Mouse (Mus musculus) heart, embryonic 12.5 days (tissue): ENCODE results near the gene Rbm28. TPM values are rescaled to one million over a fixed set of nuclear protein-coding genes. Genes with fewer than 3 reads are reported as not detected.

Source experiments
- ATAC-seq: fragments of 200-750 bp; cut with Nextera tagmentation; 2 replicates; pipeline ENCODE4 v1.8.0; 2017; ENCODE audit warnings: moderate TSS enrichment, moderate library complexity; ENCODE audit not compliant: insufficient number of reproducible peaks, low FRiP score
- H3K27ac ChIP-seq: fragments of 300-500 bp; sonication (generic); 2 replicates; pipeline ENCODE4 v1.5.1; 2016; ENCODE audit warnings: mild to moderate bottlenecking, moderate library complexity; ENCODE audit not compliant: poor library complexity, severe bottlenecking
- H3K27me3 ChIP-seq: fragments of 300-500 bp; sonication (generic); replicated peaks from 2 replicates; pipeline ENCODE4 v1.6.1; 2016; ENCODE audit warnings: mild to moderate bottlenecking, moderate library complexity
- H3K36me3 ChIP-seq: fragments of 300-500 bp; sonication (generic); 2 replicates; pipeline ENCODE4 v1.6.1; 2016; ENCODE audit warnings: mild to moderate bottlenecking, moderate library complexity
- H3K4me1 ChIP-seq: fragments of 300-500 bp; sonication (generic); replicated peaks from 2 replicates; pipeline ENCODE4 v1.6.1; 2016; ENCODE audit warnings: mild to moderate bottlenecking
- H3K4me2 ChIP-seq: fragments of 300-500 bp; sonication (generic); 2 replicates; pipeline ENCODE4 v1.6.1; 2016; ENCODE audit warnings: mild to moderate bottlenecking, moderate library complexity
- H3K4me3 ChIP-seq: fragments of 300-500 bp; sonication (generic); 2 replicates; pipeline ENCODE4 v1.5.1; 2016; ENCODE audit warnings: mild to moderate bottlenecking
- H3K9ac ChIP-seq: fragments of 300-500 bp; sonication (generic); 2 replicates; pipeline ENCODE4 v1.6.1; 2016; ENCODE audit warnings: mild to moderate bottlenecking, moderate library complexity
- H3K9me3 ChIP-seq: fragments of 300-500 bp; sonication (generic); replicated peaks from 2 replicates; pipeline ENCODE4 v1.6.1; 2016; ENCODE audit warnings: mild to moderate bottlenecking, moderate library complexity
- WGBS: fragments of 180-500 bp; shearing (Covaris S2); methylation state at CpG from one replicate; pipeline ENCODE4 v1.1.7; 2016; 5-methylcytosine and 5-hydroxymethylcytosine counted together
- polyA plus RNA-seq: library from polyadenylated mRNA; unstranded; fragments of >200 nt; fragmentation: Nextera tagmentation; extraction: Ambion mirVana; gene quantifications from 2 replicates; pipeline ENCODE4 v1.2.1, GENCODE M21; 2016

The Rbm28 gene
- polyA plus RNA-seq, 1 experiment from 2014 or later, result 32.4 TPM

- Histone ChIP-seq H3K27ac (no peak overlapping the region), H3K36me3 (peaks cover 65% of the 10 kb centered on the region), H3K4me3 (no peak overlapping the region), H3K4me1 (no peaks in the 10 kb centered on the region), H3K27me3 (no peaks in the 10 kb centered on the region), H3K4me2 (no peak overlapping the region), H3K9ac (no peak overlapping the region), H3K9me3 (no peaks in the 10 kb centered on the region)
- WGBS, result 93% methylated on average over 9 of the region's 9 CpGs
- ATAC-seq, result no peak
These were observed 27.4 kb downstream of the Rbm28 start for GRCm38 (mm10) chr6:29137441-29137840.

- WGBS, result 87% methylated on average over 9 of the region's 9 CpGs
- H3K27ac ChIP-seq, result no peak overlapping the region
- no peaks in the 10 kb centered on the region for H3K9me3 ChIP-seq
- no peak overlapping the region for H3K9ac ChIP-seq
- peaks cover 92% of the 10 kb centered on the region for H3K36me3 ChIP-seq
- no peaks in the 10 kb centered on the region for H3K4me1 ChIP-seq
- no peak overlapping the region for H3K4me2 ChIP-seq
- no peak overlapping the region for H3K4me3 ChIP-seq
- no peaks in the 10 kb centered on the region for H3K27me3 ChIP-seq
- ATAC-seq, result no peak
These were observed 31.7 kb downstream of the Rbm28 start for GRCm38 (mm10) chr6:29133100-29133499.

GRCm38 (mm10) chr6:29126878-29127426, 37.9 kb downstream of the Rbm28 start:
- H3K9me3 ChIP-seq, result no peaks in the 10 kb centered on the region
- H3K4me1 ChIP-seq, result no peaks in the 10 kb centered on the region
- no peak overlapping the region for H3K4me2 ChIP-seq
- H3K27me3 ChIP-seq, result no peaks in the 10 kb centered on the region
- 86% methylated on average over 7 of the region's 7 CpGs for WGBS
- H3K27ac ChIP-seq, result no peak overlapping the region
- no peak overlapping the region for H3K9ac ChIP-seq
- H3K36me3 ChIP-seq, result peaks cover 81% of the 10 kb centered on the region
- no peak for ATAC-seq
- H3K4me3 ChIP-seq, result no peak overlapping the region

DNA sequence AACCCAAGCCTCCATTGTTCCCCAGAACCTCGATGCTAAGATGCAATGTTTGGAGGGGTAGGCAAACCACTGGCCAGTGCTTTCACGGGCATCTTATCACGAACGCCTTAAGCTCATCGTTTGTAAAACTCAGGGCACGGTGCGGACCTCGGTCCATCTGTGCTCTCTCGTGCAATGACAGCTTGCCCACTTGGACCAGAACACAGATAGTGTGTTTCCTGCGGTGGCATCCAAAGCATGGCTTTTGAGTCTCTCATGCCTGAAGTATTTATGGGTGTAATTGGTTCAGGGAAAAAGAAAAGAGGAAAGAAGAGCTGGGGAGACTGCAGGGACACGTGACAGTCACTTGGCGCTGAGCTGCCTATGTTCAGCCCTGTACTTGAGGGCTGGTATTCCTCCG, 44.8 kb downstream of the Rbm28 start:
- WGBS, result 80% methylated on average over 13 of the region's 13 CpGs
- H3K4me1 ChIP-seq, result no peaks in the 10 kb centered on the region
- no peaks in the 10 kb centered on the region for H3K27me3 ChIP-seq
- H3K36me3 ChIP-seq, result peaks cover 15% of the 10 kb centered on the region
- H3K4me2 ChIP-seq, result no peak overlapping the region
- no peak for ATAC-seq
- H3K27ac ChIP-seq, result no peak overlapping the region
- no peak overlapping the region for H3K4me3 ChIP-seq
- H3K9me3 ChIP-seq, result no peaks in the 10 kb centered on the region
- no peak overlapping the region for H3K9ac ChIP-seq

- Histone ChIP-seq H3K9ac (no peak overlapping the region), H3K9me3 (no peaks in the 10 kb centered on the region), H3K27me3 (no peaks in the 10 kb centered on the region), H3K4me1 (no peaks in the 10 kb centered on the region), H3K36me3 (peaks cover 6% of the 10 kb centered on the region), H3K4me2 (no peak overlapping the region), H3K27ac (no peak overlapping the region), H3K4me3 (no peak overlapping the region)
- 67% methylated on average over 4 of the region's 4 CpGs for WGBS
- no peak for ATAC-seq
These were observed 45.8 kb downstream of the Rbm28 start for GRCm38 (mm10) chr6:29118963-29119362.

- no peak overlapping the region for H3K9ac ChIP-seq
- no peak overlapping the region for H3K4me3 ChIP-seq
- no peak for ATAC-seq
- H3K4me1 ChIP-seq, result no peaks in the 10 kb centered on the region
- H3K27ac ChIP-seq, result no peak overlapping the region
- 0 out of 2 replicates have a peak, but pooled peaks cover 1% of the 10 kb centered on the region for H3K36me3 ChIP-seq
- H3K9me3 ChIP-seq, result no peaks in the 10 kb centered on the region
- H3K4me2 ChIP-seq, result no peak overlapping the region
- no peaks in the 10 kb centered on the region for H3K27me3 ChIP-seq
These were observed 46.6 kb downstream of the Rbm28 start for GRCm38 (mm10) chr6:29118231-29118630.

DNA sequence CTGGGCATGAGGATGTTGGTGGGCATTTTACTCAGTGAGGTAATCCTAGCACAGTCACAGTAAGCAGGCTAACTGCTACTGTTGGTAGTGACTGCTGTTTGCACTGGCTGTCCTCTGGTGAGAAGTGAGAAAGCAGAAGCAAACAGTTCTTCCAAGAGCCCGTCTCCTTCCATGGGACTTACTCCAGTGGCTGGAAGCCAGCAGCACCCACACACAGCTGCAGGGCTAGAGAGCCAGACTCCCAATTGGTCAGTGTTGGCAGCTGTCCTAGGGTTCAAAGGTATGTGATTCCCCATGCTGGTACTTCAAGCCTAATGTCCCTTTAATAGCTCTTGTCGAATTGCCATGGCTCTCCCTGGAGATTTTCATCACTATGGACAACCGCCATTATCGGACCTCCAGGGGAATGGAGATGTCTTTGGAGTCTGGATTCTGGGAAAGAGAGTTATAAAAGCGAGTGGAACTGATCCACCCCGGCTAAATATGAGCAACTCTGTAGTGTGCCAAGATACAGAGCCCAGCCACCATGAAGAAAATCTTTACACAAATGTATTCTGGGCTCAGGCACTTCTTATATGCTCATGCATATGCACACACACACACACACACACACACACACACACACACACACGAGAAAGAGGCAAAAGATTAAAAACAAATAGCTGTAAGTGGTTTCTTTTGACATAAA, 47.2 kb downstream of the Rbm28 start:
- WGBS, result 71% methylated on average over 7 of the region's 7 CpGs
- Histone ChIP-seq H3K4me3 (no peak overlapping the region), H3K27me3 (no peaks in the 10 kb centered on the region), H3K9ac (no peak overlapping the region), H3K9me3 (no peaks in the 10 kb centered on the region), H3K4me1 (no peaks in the 10 kb centered on the region), H3K4me2 (no peak overlapping the region), H3K27ac (no peak overlapping the region), H3K36me3 (no peaks in the 10 kb centered on the region)
- no peak for ATAC-seq

DNA sequence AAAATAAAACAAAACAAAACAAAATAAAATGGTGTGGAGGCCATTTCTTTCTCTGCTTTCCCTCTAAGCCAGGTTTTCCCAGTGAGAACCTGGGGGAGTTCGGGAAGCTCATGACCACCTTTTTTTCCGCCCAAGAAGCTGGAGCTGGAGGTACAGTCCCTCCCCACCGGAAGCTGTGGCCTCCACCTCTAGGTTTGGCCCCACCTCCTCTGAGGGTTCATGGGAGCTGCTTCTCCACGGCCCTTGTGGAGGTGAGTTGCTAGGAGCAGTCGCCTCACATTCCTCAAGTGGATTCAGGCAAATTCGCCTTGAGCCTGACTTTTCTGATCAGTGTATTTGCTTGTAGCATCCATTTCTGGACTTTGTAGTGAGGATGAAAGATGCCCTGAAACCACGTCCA, 49.0 kb downstream of the Rbm28 start:
- Histone ChIP-seq H3K4me2 (no peak overlapping the region), H3K36me3 (no peaks in the 10 kb centered on the region), H3K4me3 (no peak overlapping the region), H3K4me1 (no peaks in the 10 kb centered on the region), H3K9me3 (peaks cover 10% of the 10 kb centered on the region), H3K27ac (no peak overlapping the region), H3K9ac (no peak overlapping the region), H3K27me3 (no peaks in the 10 kb centered on the region)
- ATAC-seq, result no peak
- WGBS, result 64% methylated on average over 7 of the region's 7 CpGs

GRCm38 (mm10) chr6:29111501-29111900, 53.3 kb downstream of the Rbm28 start:
- no peak overlapping the region for H3K4me2 ChIP-seq
- no peak overlapping the region for H3K9ac ChIP-seq
- H3K9me3 ChIP-seq, result peaks cover 11% of the 10 kb centered on the region
- no peaks in the 10 kb centered on the region for H3K36me3 ChIP-seq
- H3K27ac ChIP-seq, result no peak overlapping the region
- H3K4me1 ChIP-seq, result no peaks in the 10 kb centered on the region
- H3K4me3 ChIP-seq, result no peak overlapping the region
- ATAC-seq, result no peak
- 78% methylated on average over 4 of the region's 4 CpGs for whole genome bisulfite sequencing
- H3K27me3 ChIP-seq, result no peaks in the 10 kb centered on the region

- ATAC-seq, result no peak
- Histone ChIP-seq H3K9ac (no peak overlapping the region), H3K4me2 (no peak overlapping the region), H3K4me3 (no peak overlapping the region), H3K4me1 (no peaks in the 10 kb centered on the region), H3K27ac (no peak overlapping the region), H3K27me3 (no peaks in the 10 kb centered on the region), H3K36me3 (no peaks in the 10 kb centered on the region), H3K9me3 (peaks cover 11% of the 10 kb centered on the region)
- WGBS, result 64% methylated on average over 1 of the region's 1 CpGs
These were observed 56.4 kb downstream of the Rbm28 start for GRCm38 (mm10) chr6:29108376-29108775.

- H3K4me2 ChIP-seq, result no peak overlapping the region
- no peak overlapping the region for H3K27ac ChIP-seq
- 0 out of 2 replicates have a peak, but pooled peaks cover 4% of the 10 kb centered on the region for H3K9me3 ChIP-seq
- no peak overlapping the region for H3K4me3 ChIP-seq
- 80% methylated on average over 9 of the region's 9 CpGs for WGBS
- no peak overlapping the region for H3K9ac ChIP-seq
- H3K4me1 ChIP-seq, result no peaks in the 10 kb centered on the region
- no peaks in the 10 kb centered on the region for H3K27me3 ChIP-seq
- no peak for ATAC-seq
- no peaks in the 10 kb centered on the region for H3K36me3 ChIP-seq
These were observed 63.5 kb downstream of the Rbm28 start for GRCm38 (mm10) chr6:29101248-29101864.
